Mouse (Mus musculus) neural tube, embryonic 14.5 days (tissue): ENCODE measurements around the gene Dbn1. TPM values are rescaled to one million over a fixed set of nuclear protein-coding genes. Genes with fewer than 3 reads are reported as not detected.

Experiments used
- ATAC-seq: fragments of 200-750 bp; cut with Nextera tagmentation; 2 replicates; pipeline ENCODE4 v1.8.0; 2017; ENCODE audit warnings: low read depth, mild to moderate bottlenecking, moderate TSS enrichment, moderate library complexity
- H3K27ac ChIP-seq: fragments of 300-500 bp; sonication (generic); 2 replicates; pipeline ENCODE4 v1.5.1; 2014; ENCODE audit warnings: low read depth, mild to moderate bottlenecking, control low read depth, low read length, moderate library complexity, mixed read lengths
- H3K27me3 ChIP-seq: fragments of 300-500 bp; sonication (generic); 2 replicates; pipeline ENCODE4 v1.6.1; 2014; ENCODE audit warnings: low read length; ENCODE audit not compliant: control insufficient read depth, insufficient read depth
- H3K36me3 ChIP-seq: fragments of 300-500 bp; sonication (generic); 2 replicates; pipeline ENCODE4 v1.6.1; 2014; ENCODE audit warnings: low read length, mixed read lengths; ENCODE audit not compliant: control insufficient read depth, insufficient read depth
- H3K4me1 ChIP-seq: fragments of 300-500 bp; sonication (generic); 2 replicates; pipeline ENCODE4 v1.6.1; 2014; ENCODE audit warnings: low read length; ENCODE audit not compliant: control insufficient read depth, insufficient read depth
- H3K4me2 ChIP-seq: fragments of 300-500 bp; sonication (generic); 2 replicates; pipeline ENCODE4 v1.6.1; 2014; ENCODE audit warnings: mild to moderate bottlenecking, low read depth, low read length, control low read depth
- H3K4me3 ChIP-seq: fragments of 300-500 bp; sonication (generic); 2 replicates; pipeline ENCODE4 v1.5.1; 2014; ENCODE audit warnings: low read depth, low read length, control low read depth, mixed read lengths
- H3K9ac ChIP-seq: fragments of 300-500 bp; sonication (generic); replicated peaks from 2 replicates; pipeline ENCODE4 v1.6.1; 2014; ENCODE audit warnings: low read depth, mild to moderate bottlenecking, control low read depth, low read length, mixed read lengths
- H3K9me3 ChIP-seq: fragments of 300-500 bp; sonication (generic); 2 replicates; pipeline ENCODE4 v1.6.1; 2016; ENCODE audit warnings: low read length; ENCODE audit not compliant: control insufficient read depth
- WGBS: fragments of 180-500 bp; shearing (Covaris S2); extraction: QIAGEN DNeasy Blood & Tissue Kit; methylation state at CpG from one replicate; pipeline ENCODE4 v1.1.7; 2014; 5-methylcytosine and 5-hydroxymethylcytosine counted together
- polyA plus RNA-seq: library from polyadenylated mRNA; unstranded; fragments of >200 nt; fragmentation: Nextera tagmentation; extraction: Ambion mirVana; gene quantifications from 2 replicates; pipeline ENCODE4 v1.2.1, GENCODE M21; 2014

Gene Dbn1
- polyA plus RNA-seq, 1 experiment from 2014 or later = 376 TPM

- H3K36me3 ChIP-seq = peaks cover 18% of the 10 kb centered on the region
- H3K9me3 ChIP-seq = no peaks in the 10 kb centered on the region
- H3K4me3 ChIP-seq = no peak overlapping the region
- no peak for ATAC-seq
- no peaks in the 10 kb centered on the region for H3K4me1 ChIP-seq
- H3K9ac ChIP-seq = no peak overlapping the region
- H3K27ac ChIP-seq = no peak overlapping the region
- 81% methylated on average over 16 of the region's 16 CpGs for WGBS
- H3K27me3 ChIP-seq = no peaks in the 10 kb centered on the region
- H3K4me2 ChIP-seq = no peak overlapping the region
Measured at GRCm38 (mm10) chr13:55525733-55526553, 38.0 kb upstream of the Dbn1 start.

GRCm38 (mm10) chr13:55523951-55524600, 36.2 kb upstream of the Dbn1 start:
- 90% methylated on average over 23 of the region's 23 CpGs for WGBS
- H3K9me3 ChIP-seq = no peaks in the 10 kb centered on the region
- H3K4me2 ChIP-seq = no peak overlapping the region
- no peak overlapping the region for H3K27ac ChIP-seq
- no peaks in the 10 kb centered on the region for H3K4me1 ChIP-seq
- ATAC-seq = no peak
- H3K36me3 ChIP-seq = peaks cover 3% of the 10 kb centered on the region; the same call in 1 of the 2 replicates
- no peak overlapping the region for H3K4me3 ChIP-seq
- H3K27me3 ChIP-seq = no peaks in the 10 kb centered on the region
- no peak overlapping the region for H3K9ac ChIP-seq

- no peaks in the 10 kb centered on the region for H3K36me3 ChIP-seq
- 71% methylated on average over 17 of the region's 17 CpGs for WGBS
- ATAC-seq = 0 out of 2 replicates have a peak, but pooled peaks have one; percentile 14
- no peak overlapping the region for H3K27ac ChIP-seq
- H3K4me2 ChIP-seq = no peak overlapping the region
- no peaks in the 10 kb centered on the region for H3K27me3 ChIP-seq
- H3K9ac ChIP-seq = no peak overlapping the region
- H3K4me3 ChIP-seq = no peak overlapping the region
- H3K4me1 ChIP-seq = no peaks in the 10 kb centered on the region
- H3K9me3 ChIP-seq = no peaks in the 10 kb centered on the region
Measured at GRCm38 (mm10) chr13:55523278-55523677, 35.4 kb upstream of the Dbn1 start.

- Histone ChIP-seq H3K27me3 (no peaks in the 10 kb centered on the region), H3K9me3 (no peaks in the 10 kb centered on the region), H3K9ac (no peak overlapping the region), H3K4me1 (no peaks in the 10 kb centered on the region), H3K4me2 (no peak overlapping the region), H3K4me3 (no peak overlapping the region), H3K36me3 (no peaks in the 10 kb centered on the region), H3K27ac (no peak overlapping the region)
- ATAC-seq = no peak
- 58% methylated on average over 8 of the region's 8 CpGs for WGBS
Measured at GRCm38 (mm10) chr13:55522730-55523129, 34.8 kb upstream of the Dbn1 start.

- Histone ChIP-seq H3K4me3 (no peak overlapping the region), H3K4me2 (no peak overlapping the region), H3K9me3 (no peaks in the 10 kb centered on the region), H3K27me3 (no peaks in the 10 kb centered on the region), H3K27ac (no peak overlapping the region), H3K4me1 (no peaks in the 10 kb centered on the region), H3K9ac (no peak overlapping the region), H3K36me3 (no peaks in the 10 kb centered on the region)
- no peak for ATAC-seq
- WGBS = 87% methylated on average over 4 of the region's 4 CpGs
Measured at GRCm38 (mm10) chr13:55519606-55520005, 31.7 kb upstream of the Dbn1 start.

GRCm38 (mm10) chr13:55516955-55517354, 29.0 kb upstream of the Dbn1 start:
- ATAC-seq = no peak
- H3K4me1 ChIP-seq = peaks cover 6% of the 10 kb centered on the region
- WGBS = 6% methylated on average over 5 of the region's 5 CpGs
- H3K9ac ChIP-seq = no peak overlapping the region
- H3K9me3 ChIP-seq = no peaks in the 10 kb centered on the region
- no peak overlapping the region for H3K4me2 ChIP-seq
- H3K4me3 ChIP-seq = no peak overlapping the region
- H3K27ac ChIP-seq = no peak overlapping the region
- no peaks in the 10 kb centered on the region for H3K27me3 ChIP-seq
- H3K36me3 ChIP-seq = no peaks in the 10 kb centered on the region

- Histone ChIP-seq H3K9me3 (no peaks in the 10 kb centered on the region), H3K4me1 (peaks cover 23% of the 10 kb centered on the region), H3K36me3 (no peaks in the 10 kb centered on the region), H3K27ac (no peak overlapping the region), H3K4me3 (peak overlapping the region; percentile 78), H3K9ac (no peak overlapping the region), H3K4me2 (peak overlapping the region; percentile 97), H3K27me3 (no peaks in the 10 kb centered on the region)
- no peak for ATAC-seq
- 43% methylated on average over 9 of the region's 9 CpGs for WGBS
Measured at GRCm38 (mm10) chr13:55513828-55514227, 25.9 kb upstream of the Dbn1 start.

- peaks cover 4% of the 10 kb centered on the region; the same call in 1 of the 2 replicates for H3K36me3 ChIP-seq
- H3K9ac ChIP-seq = peak within 1 kb of the TSS; percentile 92
- H3K4me2 ChIP-seq = peak within 1 kb of the TSS; percentile 97
- peak within 1 kb of the TSS; percentile 78 for H3K4me3 ChIP-seq
- H3K27me3 ChIP-seq = no peaks in the 10 kb centered on the region
- H3K9me3 ChIP-seq = no peaks in the 10 kb centered on the region
- H3K4me1 ChIP-seq = peaks cover 23% of the 10 kb centered on the region
- peak within 1 kb of the TSS; percentile 68 for H3K27ac ChIP-seq
- WGBS = under 1% methylated on average over 52 of the region's 55 CpGs
- peak; percentile 77 for ATAC-seq
Measured at GRCm38 (mm10) chr13:55513111-55513748, 25.3 kb upstream of the Dbn1 start, which contains the start of gene Pdlim7. Pdlim7 (minus strand) TSS chr13:55513676.
